Mouse (Mus musculus) thymus, postnatal 4 days (tissue): ENCODE data around the gene Dusp5.
"Not testable (repeated sequence)": the region's sequence is repeated elsewhere in the genome, so short reads cannot be mapped to it uniquely, and the experiment has no call there.

ENCODE experiments used
- DNase-seq: peaks from one replicate; pipeline ENCODE4 v3.0.0; 2021

Dusp5 gene

GRCm38 (mm10) chr19:53578597-53579252, 49.8 kb downstream of the Dusp5 start:
- DNase-seq = peak; percentile 73

- not testable (repeated sequence) for DNase-seq
These were observed 51.4 kb downstream of the Dusp5 start for GRCm38 (mm10) chr19:53580271-53580670.

GRCm38 (mm10) chr19:53587686-53588085, 58.8 kb downstream of the Dusp5 start:
- DNase-seq = not testable (repeated sequence)

GRCm38 (mm10) chr19:53588968-53589367, 60.1 kb downstream of the Dusp5 start, which contains the start of gene Nutf2-ps1:
Gene Nutf2-ps1 (minus strand): TSS chr19:53589068.
- not testable (repeated sequence) for DNase-seq
